Comparison of ENCODE assay signal across 30 mouse cellular contexts in the genomic region with DNA sequence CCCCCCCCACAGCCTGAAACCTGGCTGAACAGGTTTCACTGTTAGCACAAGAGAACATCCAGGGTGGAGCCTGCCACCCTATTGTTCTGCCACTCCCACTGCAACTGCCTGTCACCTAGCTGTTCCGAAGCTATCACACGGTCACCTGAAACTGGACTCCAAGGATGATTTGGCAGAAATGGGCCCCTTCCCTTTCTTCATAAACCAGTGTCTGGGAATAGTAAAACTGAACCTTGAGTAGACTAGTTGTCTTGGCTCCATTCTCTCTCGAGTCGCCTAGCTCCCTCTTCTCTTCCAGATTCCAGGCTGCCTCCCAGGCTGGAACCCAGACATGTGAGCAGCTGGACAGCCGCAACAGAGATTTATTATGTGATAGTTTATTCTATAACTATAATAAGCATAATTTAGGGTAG.
DNase-seq lines count a peak whose midpoint lies in the region; ATAC-seq and TF ChIP-seq lines count a peak whose summit lies in the region.
"Had no signal": no experiment of that assay in that cellular context is flagged by ENCODE, and none has a peak within 500 bp of the region (broad histone marks: within the 10 kb centered on the region; RNA-seq: fewer than 3 reads in every experiment).

No protein-coding gene starts in this region.

- peak; percentile 76 for ATAC-seq in intestine, embryonic 16.5 days
- no peak; the same call in 1 of the 2 replicates for ATAC-seq in stomach, embryonic 16.5 days (ENCODE audit: insufficient read depth, low FRiP score)
- no peak for ATAC-seq in megakaryocyte, adult 5-6 weeks (ENCODE audit: poor library complexity, severe bottlenecking)
- ATAC-seq: CD4-positive, CD25-positive, alpha-beta regulatory T cell, adult 4 months; forebrain, embryonic 16.5 days; inflammation-experienced regulatory T-cells, adult 6 months; midbrain, embryonic 16.5 days; Patski had no signal

- no peaks in the 10 kb centered on the region for H3K27me3 ChIP-seq in intestine, embryonic 16.5 days (replicated peaks; ENCODE audit: control insufficient read depth, insufficient read depth, low read length)
- no peaks in the 10 kb centered on the region for H3K27me3 ChIP-seq in stomach, embryonic 16.5 days (ENCODE audit: control insufficient read depth, insufficient read depth, low read length)
- no peaks in the 10 kb centered on the region for H3K27me3 ChIP-seq in cerebellum, adult 2 months (ENCODE audit: control insufficient read depth, insufficient read depth, low read length)
- H3K27me3 ChIP-seq: embryonic facial prominence, embryonic 13.5 days; heart, embryonic 12.5 days; hindbrain, embryonic 15.5 days; limb, embryonic 12.5 days; liver, embryonic 15.5 days; lung, embryonic 15.5 days; Patski had no signal

- TF ChIP-seq CTCF in cerebellum, adult 2 months (IDR thresholded peaks at IDR 0.05; ENCODE audit: borderline replicate concordance, insufficient read depth, low read depth, low read length) = no peak

- no peak overlapping the region for H3K9ac ChIP-seq in ES-E14 (ENCODE audit: insufficient read depth, low read depth, low read length, poor library complexity, severe bottlenecking)
- H3K9ac ChIP-seq in intestine, embryonic 16.5 days (ENCODE audit: low read depth, low read length) = no peak overlapping the region
- H3K9ac ChIP-seq in stomach, embryonic 16.5 days (ENCODE audit: low read length) = no peak overlapping the region
- H3K9ac ChIP-seq: embryonic facial prominence, embryonic 13.5 days; heart, embryonic 12.5 days; hindbrain, embryonic 15.5 days; limb, embryonic 12.5 days; liver, embryonic 15.5 days; lung, embryonic 15.5 days had no signal

- no peak overlapping the region for H3K27ac ChIP-seq in ES-E14 (ENCODE audit: insufficient read depth, low read depth, low read length, poor library complexity, severe bottlenecking)
- H3K27ac ChIP-seq in intestine, embryonic 16.5 days (ENCODE audit: low read length) = no peak overlapping the region
- peak overlapping the region; percentile 55; the same call in 1 of the 2 replicates for H3K27ac ChIP-seq in stomach, embryonic 16.5 days (ENCODE audit: low read length)
- no peak overlapping the region for H3K27ac ChIP-seq in cerebellum, adult 2 months (ENCODE audit: insufficient read depth, low read length)
- H3K27ac ChIP-seq: embryonic facial prominence, embryonic 13.5 days; gastrocnemius, adult 2 months; heart, adult 2 months; hindbrain, embryonic 15.5 days; left cerebral cortex, adult 2 months; limb, embryonic 12.5 days; liver, embryonic 15.5 days; lung, embryonic 15.5 days; macrophage had no signal

- no peaks in the 10 kb centered on the region for H3K9me3 ChIP-seq in ES-E14 (ENCODE audit: control insufficient read depth, insufficient read depth, low read depth, low read length)
- no peaks in the 10 kb centered on the region for H3K9me3 ChIP-seq in intestine, embryonic 16.5 days (ENCODE audit: control insufficient read depth, low read length)
- H3K9me3 ChIP-seq in stomach, embryonic 16.5 days (replicated peaks; ENCODE audit: control insufficient read depth, low read length) = no peaks in the 10 kb centered on the region
- H3K9me3 ChIP-seq: embryonic facial prominence, embryonic 13.5 days; heart, embryonic 12.5 days; hindbrain, embryonic 15.5 days; limb, embryonic 12.5 days; liver, embryonic 15.5 days; lung, embryonic 15.5 days had no signal

- DNase-seq in urinary bladder, postnatal 14 days (ENCODE audit: low spot score) = peak; percentile 8
- no peak for DNase-seq in urinary bladder, postnatal 4 days (ENCODE audit: low spot score in 2 of 2)
- DNase-seq in ES-E14 (ENCODE audit: low read depth, low spot score) = no peak
- DNase-seq in cerebellum, adult 2 months = no peak
- no peak for DNase-seq in layer of hippocampus, postnatal 36 days
- DNase-seq: adrenal gland, adult 8-10 months; cerebellum, adult 9-10 months; cerebellum, postnatal 36 days; gastrocnemius, adult 2 months; heart, adult 2 months; kidney, adult 9 months; kidney, postnatal 10 days; right cerebral cortex, postnatal 25 days had no signal

- no peak overlapping the region for H3K4me3 ChIP-seq in ES-E14 (ENCODE audit: insufficient read depth in 1 of 2, low read depth in 1 of 2, low read length in 2 of 2, poor library complexity in 1 of 2, severe bottlenecking in 1 of 2)
- H3K4me3 ChIP-seq in intestine, embryonic 16.5 days (ENCODE audit: low read length) = no peak overlapping the region
- H3K4me3 ChIP-seq in stomach, embryonic 16.5 days (replicated peaks; ENCODE audit: low read length) = no peak overlapping the region
- H3K4me3 ChIP-seq in cerebellum, adult 2 months (replicated peaks; ENCODE audit: insufficient read depth, low read depth, low read length) = no peak overlapping the region
- H3K4me3 ChIP-seq: embryonic facial prominence, embryonic 13.5 days; erythroblast, embryonic 14.5 days; gastrocnemius, adult 2 months; heart, adult 2 months; heart, embryonic 12.5 days; hindbrain, embryonic 15.5 days; left cerebral cortex, adult 2 months; limb, embryonic 12.5 days; liver, embryonic 15.5 days; lung, embryonic 15.5 days had no signal

- in situ Hi-C loops in ES-E14 (cut with MboI; ENCODE audit: low sequenced_read_pairs in 2 of 2, unreplicated experiment in 2 of 2) = no loop called here

- WGBS in intestine, embryonic 16.5 days = 39% methylated on average over 5 of the region's 5 CpGs
- WGBS in stomach, embryonic 16.5 days = 44% methylated on average over 5 of the region's 5 CpGs
- 66% methylated on average over 5 of the region's 5 CpGs for WGBS in cerebellum, adult 2 months

- H3K4me2 ChIP-seq in intestine, embryonic 16.5 days (ENCODE audit: low read depth, low read length) = no peak overlapping the region
- no peak overlapping the region for H3K4me2 ChIP-seq in stomach, embryonic 16.5 days (ENCODE audit: low read depth, low read length)
- H3K4me2 ChIP-seq: embryonic facial prominence, embryonic 13.5 days; heart, embryonic 12.5 days; hindbrain, embryonic 15.5 days; limb, embryonic 12.5 days; liver, embryonic 15.5 days; lung, embryonic 15.5 days had no signal

- no peaks in the 10 kb centered on the region for H3K36me3 ChIP-seq in ES-E14 (ENCODE audit: control insufficient read depth, insufficient read depth, low read length, poor library complexity, severe bottlenecking)
- no peaks in the 10 kb centered on the region for H3K36me3 ChIP-seq in intestine, embryonic 16.5 days (ENCODE audit: control insufficient read depth, insufficient read depth, low read length)
- H3K36me3 ChIP-seq in stomach, embryonic 16.5 days (ENCODE audit: control insufficient read depth, insufficient read depth, low read length) = no peaks in the 10 kb centered on the region
- H3K36me3 ChIP-seq: embryonic facial prominence, embryonic 13.5 days; heart, embryonic 12.5 days; hindbrain, embryonic 15.5 days; limb, embryonic 12.5 days; liver, embryonic 15.5 days; lung, embryonic 15.5 days had no signal

- H3K4me1 ChIP-seq in ES-E14 (ENCODE audit: control insufficient read depth in 2 of 2, insufficient read depth in 2 of 2, low read length in 2 of 2, poor library complexity in 1 of 2) = peaks cover 2% of the 10 kb centered on the region in 2 experiments; a peak in 1 of 4 replicates
- H3K4me1 ChIP-seq in intestine, embryonic 16.5 days (ENCODE audit: control insufficient read depth, insufficient read depth, low read length) = no peaks in the 10 kb centered on the region
- no peaks in the 10 kb centered on the region for H3K4me1 ChIP-seq in stomach, embryonic 16.5 days (ENCODE audit: control insufficient read depth, insufficient read depth, low read length)
- no peaks in the 10 kb centered on the region for H3K4me1 ChIP-seq in cerebellum, adult 2 months (ENCODE audit: control insufficient read depth, insufficient read depth, low read length)
- H3K4me1 ChIP-seq: embryonic facial prominence, embryonic 13.5 days; heart, embryonic 12.5 days; hindbrain, embryonic 15.5 days; limb, embryonic 12.5 days; liver, embryonic 15.5 days had no signal

- TF ChIP-seq POLR2A in cerebellum, adult 2 months (IDR thresholded peaks at IDR 0.05; ENCODE audit: borderline replicate concordance, insufficient read depth, low read length) = no peak

TF ChIP-seq in ES-E14, 5 proteins besides CTCF, POLR2A, EP300 and RAD21:
- no peak for TF ChIP-seq CHD2 (IDR thresholded peaks at IDR 0.05; ENCODE audit: low read depth, low read length)
- TF ChIP-seq MAFK (IDR thresholded peaks at IDR 0.05; ENCODE audit: insufficient read depth, low read depth, low read length) = peak; percentile 57; the same call in 1 of the 2 replicates
